Mouse (Mus musculus): ENCODE data around the gene Notch3. TPM values are rescaled to one million over a fixed set of nuclear protein-coding genes. Genes with fewer than 3 reads are reported as not detected.
A peak's percentile ranks its signal among the peaks of the same experiment; 100 is the strongest.
"Not testable (repeated sequence)": the region's sequence is repeated elsewhere in the genome, so short reads cannot be mapped to it uniquely, and the experiment has no call there.

Notch3 gene
- polyA plus RNA-seq, 2 experiments: 0.22 to 0.66 TPM

DNA sequence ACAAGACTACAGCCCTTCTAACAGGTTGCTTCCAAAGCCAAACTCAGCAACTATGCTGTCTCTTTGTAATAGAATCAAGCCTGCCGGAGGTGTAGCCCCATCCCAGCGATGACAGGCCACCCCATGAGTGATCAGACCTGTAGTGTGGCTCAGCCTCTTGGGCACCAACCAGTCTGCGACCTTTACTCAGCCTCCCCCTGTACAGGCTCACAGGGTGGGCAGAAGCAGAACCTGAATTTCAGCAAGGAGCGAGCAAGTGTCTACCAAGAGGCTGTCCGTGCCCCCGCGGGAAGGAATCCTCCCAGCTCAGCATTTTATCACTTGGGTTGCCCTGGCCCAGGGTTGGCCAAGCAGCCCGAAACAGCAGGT, 67.1 kb downstream of the Notch3 start:
- no peak for ATAC-seq (ENCODE audit: insufficient read depth)
- H3K27me3 ChIP-seq (ENCODE audit: control insufficient read depth, insufficient read depth, low read length): no peaks in the 10 kb centered on the region
- peak overlapping the region; percentile 56 for H3K27ac ChIP-seq
- TF ChIP-seq EP300 (IDR thresholded peaks at IDR 0.05; ENCODE audit: low read depth) (no peak), CTCF (IDR thresholded peaks at IDR 0.05; ENCODE audit: low read depth) (no peak)
- no peak for DNase-seq (ENCODE audit: low read depth in 3 of 3, low spot score in 3 of 3)
- no peaks in the 10 kb centered on the region for H3K36me3 ChIP-seq (replicated peaks; ENCODE audit: control insufficient read depth, insufficient read depth, low read depth)
- 32% methylated on average over 8 of the region's 8 CpGs for WGBS (ENCODE audit: insufficient replicate concordance)
- peaks cover 13 to 17% of the 10 kb centered on the region in 2 experiments for H3K4me1 ChIP-seq (replicated peaks; ENCODE audit: control insufficient read depth in 2 of 2, insufficient read depth in 2 of 2, low read length in 1 of 2)
- peak overlapping the region; percentile 80 for H3K9ac ChIP-seq (replicated peaks)
- H3K4me2 ChIP-seq (ENCODE audit: low read depth): peak overlapping the region; percentile 100
- H3K9me3 ChIP-seq (ENCODE audit: control insufficient read depth, low read length): no peaks in the 10 kb centered on the region
- peak overlapping the region; percentile 58 to 70 for H3K4me3 ChIP-seq (ENCODE audit: insufficient read depth in 1 of 2, low read depth in 2 of 2, low read length in 2 of 2)

GRCm38 (mm10) chr17:32098905-32099304, 67.7 kb downstream of the Notch3 start:
- H3K9me3 ChIP-seq (ENCODE audit: control insufficient read depth, low read length); H3K27ac ChIP-seq; H3K4me3 ChIP-seq (ENCODE audit: insufficient read depth in 1 of 2, low read depth in 2 of 2, low read length in 2 of 2); H3K27me3 ChIP-seq (ENCODE audit: control insufficient read depth, insufficient read depth, low read length); H3K9ac ChIP-seq (replicated peaks); H3K36me3 ChIP-seq (replicated peaks; ENCODE audit: control insufficient read depth, insufficient read depth, low read depth); H3K4me2 ChIP-seq (ENCODE audit: low read depth); DNase-seq (ENCODE audit: low read depth in 3 of 3, low spot score in 3 of 3); ATAC-seq (ENCODE audit: insufficient read depth): not testable (repeated sequence)
- WGBS (ENCODE audit: insufficient replicate concordance): 75% methylated on average over 6 of the region's 6 CpGs
- peaks cover 13 to 17% of the 10 kb centered on the region in 2 experiments for H3K4me1 ChIP-seq (replicated peaks; ENCODE audit: control insufficient read depth in 2 of 2, insufficient read depth in 2 of 2, low read length in 1 of 2)

- Histone ChIP-seq H3K36me3 (replicated peaks; ENCODE audit: control insufficient read depth, insufficient read depth, low read depth) (no peaks in the 10 kb centered on the region), H3K4me2 (ENCODE audit: low read depth) (no peak overlapping the region), H3K4me3 (ENCODE audit: insufficient read depth in 1 of 2, low read depth in 2 of 2, low read length in 2 of 2) (no peak overlapping the region), H3K9me3 (ENCODE audit: control insufficient read depth, low read length) (no peaks in the 10 kb centered on the region), H3K9ac (replicated peaks) (no peak overlapping the region; the same call in 1 of the 2 replicates), H3K4me1 (replicated peaks; ENCODE audit: control insufficient read depth in 2 of 2, insufficient read depth in 2 of 2, low read length in 1 of 2) (peaks cover 24 to 28% of the 10 kb centered on the region in 2 experiments), H3K27me3 (ENCODE audit: control insufficient read depth, insufficient read depth, low read length) (no peaks in the 10 kb centered on the region), H3K27ac (no peak overlapping the region)
- no peak for DNase-seq (ENCODE audit: low read depth in 3 of 3, low spot score in 3 of 3)
- ATAC-seq (ENCODE audit: insufficient read depth): no peak
- WGBS (ENCODE audit: insufficient replicate concordance): 59% methylated on average over 1 of the region's 1 CpGs
- TF ChIP-seq EP300 (IDR thresholded peaks at IDR 0.05; ENCODE audit: low read depth) (no peak), CTCF (IDR thresholded peaks at IDR 0.05; ENCODE audit: low read depth) (no peak)
Measured at GRCm38 (mm10) chr17:32097676-32098075, 69.0 kb downstream of the Notch3 start.

- Histone ChIP-seq H3K4me1 (replicated peaks; ENCODE audit: control insufficient read depth in 2 of 2, insufficient read depth in 2 of 2, low read length in 1 of 2) (peaks cover 26 to 35% of the 10 kb centered on the region in 2 experiments), H3K4me2 (ENCODE audit: low read depth) (peak overlapping the region; percentile 79), H3K27me3 (ENCODE audit: control insufficient read depth, insufficient read depth, low read length) (no peaks in the 10 kb centered on the region), H3K9ac (replicated peaks) (no peak overlapping the region; the same call in 1 of the 2 replicates), H3K27ac (peak overlapping the region; percentile 92), H3K4me3 (ENCODE audit: insufficient read depth in 1 of 2, low read depth in 2 of 2, low read length in 2 of 2) (no peak overlapping the region), H3K9me3 (ENCODE audit: control insufficient read depth, low read length) (no peaks in the 10 kb centered on the region), H3K36me3 (replicated peaks; ENCODE audit: control insufficient read depth, insufficient read depth, low read depth) (no peaks in the 10 kb centered on the region)
- DNase-seq (ENCODE audit: low read depth in 3 of 3, low spot score in 3 of 3) (no peak), ATAC-seq (ENCODE audit: insufficient read depth) (no peak)
- 73% methylated on average over 5 of the region's 5 CpGs for WGBS (ENCODE audit: insufficient replicate concordance)
- TF ChIP-seq CTCF (IDR thresholded peaks at IDR 0.05; ENCODE audit: low read depth) (peak; percentile 77), EP300 (IDR thresholded peaks at IDR 0.05; ENCODE audit: low read depth) (no peak)
Measured at GRCm38 (mm10) chr17:32092895-32093294, 73.8 kb downstream of the Notch3 start.

- DNase-seq (ENCODE audit: low read depth in 3 of 3, low spot score in 3 of 3): peak in 2 of 3 experiments; percentile 73 to 75
- peak; percentile 83 for ATAC-seq (ENCODE audit: insufficient read depth)
- 61% methylated on average over 1 of the region's 1 CpGs for WGBS (ENCODE audit: insufficient replicate concordance)
- peak overlapping the region; percentile 92 for H3K27ac ChIP-seq
- H3K36me3 ChIP-seq (replicated peaks; ENCODE audit: control insufficient read depth, insufficient read depth, low read depth): no peaks in the 10 kb centered on the region
- H3K4me3 ChIP-seq (ENCODE audit: insufficient read depth in 1 of 2, low read depth in 2 of 2, low read length in 2 of 2): peak overlapping the region; percentile 16 to 33; a peak in 3 of 4 replicates
- no peaks in the 10 kb centered on the region for H3K9me3 ChIP-seq (ENCODE audit: control insufficient read depth, low read length)
- H3K9ac ChIP-seq (replicated peaks): peak overlapping the region; percentile 68
- H3K27me3 ChIP-seq (ENCODE audit: control insufficient read depth, insufficient read depth, low read length): no peaks in the 10 kb centered on the region
- H3K4me1 ChIP-seq (replicated peaks; ENCODE audit: control insufficient read depth in 2 of 2, insufficient read depth in 2 of 2, low read length in 1 of 2): peaks cover 27 to 38% of the 10 kb centered on the region in 2 experiments
- peak overlapping the region; percentile 79 for H3K4me2 ChIP-seq (ENCODE audit: low read depth)
- peak; percentile 74 for TF ChIP-seq EP300 (IDR thresholded peaks at IDR 0.05; ENCODE audit: low read depth)
- TF ChIP-seq CTCF (IDR thresholded peaks at IDR 0.05; ENCODE audit: low read depth): no peak
Measured at GRCm38 (mm10) chr17:32092241-32092619, 74.4 kb downstream of the Notch3 start.

DNA sequence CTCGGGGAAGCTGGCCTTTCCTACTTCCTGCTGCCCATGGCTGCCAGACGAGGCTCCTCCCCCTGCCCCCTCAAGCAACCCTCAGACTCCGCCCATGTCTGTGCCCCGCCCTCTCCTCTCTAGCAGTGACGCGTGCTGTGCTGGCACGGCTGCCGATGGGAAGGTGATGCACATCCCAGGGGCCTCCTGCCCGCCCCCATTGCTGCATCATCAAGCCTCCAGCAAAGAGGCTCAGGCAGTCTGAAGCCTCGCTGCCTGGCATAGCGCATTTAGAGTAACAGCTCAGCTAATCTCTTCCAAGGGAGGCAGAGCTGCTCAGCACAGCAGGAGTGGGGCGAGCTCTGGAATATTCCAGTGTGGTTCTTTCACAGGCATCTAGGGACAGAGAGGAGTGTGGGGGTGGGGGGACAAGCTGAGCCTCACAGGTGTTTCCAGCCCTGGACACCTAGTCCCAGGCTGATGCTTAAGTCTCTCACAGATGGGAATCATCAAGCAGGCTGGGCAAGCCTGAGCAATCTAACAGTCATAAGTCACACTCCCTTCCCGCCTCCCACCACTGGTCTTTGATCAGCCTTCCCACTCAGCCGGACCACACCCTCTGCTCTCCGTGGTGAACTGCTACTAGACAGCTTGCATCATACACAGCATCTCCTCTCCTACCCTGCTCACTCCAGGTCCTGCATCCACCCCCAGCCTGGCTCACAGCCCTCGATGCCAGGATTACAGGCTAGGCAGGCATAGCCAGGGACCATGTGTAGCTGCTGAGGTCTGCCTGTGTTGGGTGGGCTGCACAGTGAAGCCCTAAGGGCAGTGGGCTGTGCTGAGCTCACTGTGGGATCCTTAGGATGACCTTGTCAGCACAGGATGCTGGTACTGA, 75.0 kb downstream of the Notch3 start:
- Histone ChIP-seq H3K27ac (peak overlapping the region; percentile 92), H3K4me1 (replicated peaks; ENCODE audit: control insufficient read depth in 2 of 2, insufficient read depth in 2 of 2, low read length in 1 of 2) (peaks cover 32 to 43% of the 10 kb centered on the region in 2 experiments), H3K4me3 (ENCODE audit: insufficient read depth in 1 of 2, low read depth in 2 of 2, low read length in 2 of 2) (peak overlapping the region; percentile 49 to 58), H3K4me2 (ENCODE audit: low read depth) (peak overlapping the region; percentile 79), H3K9ac (replicated peaks) (peak overlapping the region; percentile 69)
- WGBS (ENCODE audit: insufficient replicate concordance): 8% methylated on average over 14 of the region's 16 CpGs
- H3K36me3 ChIP-seq (replicated peaks; ENCODE audit: control insufficient read depth, insufficient read depth, low read depth); H3K9me3 ChIP-seq (ENCODE audit: control insufficient read depth, low read length); H3K27me3 ChIP-seq (ENCODE audit: control insufficient read depth, insufficient read depth, low read length): not testable (repeated sequence)
- DNase-seq (ENCODE audit: low read depth in 3 of 3, low spot score in 3 of 3) (peak; percentile 86 to 92 (median 89)), ATAC-seq (ENCODE audit: insufficient read depth) (peak; percentile 95)
